Mouse (Mus musculus) liver, embryonic 14.5 days (tissue): ENCODE results near the gene Poc1a. TPM values are rescaled to one million over a fixed set of nuclear protein-coding genes. Genes with fewer than 3 reads are reported as not detected.

Experiments used
- ATAC-seq: fragments of 200-750 bp; cut with Nextera tagmentation; 2 replicates; pipeline ENCODE4 v1.8.0; 2017; ENCODE audit warnings: moderate number of reproducible peaks, mild to moderate bottlenecking, moderate library complexity; ENCODE audit not compliant: insufficient read depth
- DNase-seq, 3 experiments: peaks; one replicate each; pipeline ENCODE4 v3.0.0-alpha.2; 2012 to 2013; ENCODE audit warnings: low read depth in 3 of 3, low spot score in 3 of 3
- H3K27ac ChIP-seq: fragments of 300-500 bp; sonication (generic); 2 replicates; pipeline ENCODE4 v1.5.1; 2014; ENCODE audit warnings: moderate library complexity, mild to moderate bottlenecking, control low read depth, inconsistent platforms
- H3K27me3 ChIP-seq: fragments of 300-500 bp; sonication (generic); 2 replicates; pipeline ENCODE4 v1.6.1; 2014; ENCODE audit warnings: mild to moderate bottlenecking, low read length, moderate library complexity; ENCODE audit not compliant: control insufficient read depth, insufficient read depth
- H3K36me3 ChIP-seq: fragments of 300-500 bp; sonication (generic); replicated peaks from 2 replicates; pipeline ENCODE4 v1.6.1; 2014; ENCODE audit warnings: low read depth; ENCODE audit not compliant: control insufficient read depth, insufficient read depth
- H3K4me1 ChIP-seq, 2 experiments: fragments of 200-500 bp in 1 of 2; fragments of 300-500 bp in 1 of 2; sonication (generic) in 1 of 2; replicated peaks; 2 replicates each; pipeline ENCODE4 v1.6.1; 2012 to 2014; ENCODE audit warnings: antibody characterized with exemption in 1 of 2, inconsistent platforms in 1 of 2, low read length in 1 of 2; ENCODE audit not compliant: control insufficient read depth in 2 of 2, insufficient read depth in 2 of 2
- H3K4me2 ChIP-seq: fragments of 300-500 bp; sonication (generic); 2 replicates; pipeline ENCODE4 v1.6.1; 2014; ENCODE audit warnings: low read depth, mild to moderate bottlenecking, control low read depth, moderate library complexity
- H3K4me3 ChIP-seq, 2 experiments: fragments of 200-500 bp in 1 of 2; fragments of 300-500 bp in 1 of 2; sonication (generic) in 1 of 2; 2 replicates each; pipeline ENCODE4 v1.5.1; 2012 to 2014; ENCODE audit warnings: low read depth in 2 of 2, low read length in 2 of 2, mild to moderate bottlenecking in 2 of 2, control low read depth in 1 of 2, inconsistent platforms in 1 of 2, moderate library complexity in 1 of 2; ENCODE audit not compliant: insufficient read depth in 1 of 2
- H3K9ac ChIP-seq: fragments of 300-500 bp; sonication (generic); replicated peaks from 2 replicates; pipeline ENCODE4 v1.6.1; 2014; ENCODE audit warnings: mild to moderate bottlenecking, control low read depth, moderate library complexity
- H3K9me3 ChIP-seq: fragments of 300-500 bp; sonication (generic); 2 replicates; pipeline ENCODE4 v1.6.1; 2016; ENCODE audit warnings: low read length, mixed read lengths; ENCODE audit not compliant: control insufficient read depth
- CTCF ChIP-seq: IDR thresholded peaks from 2 replicates; pipeline ENCODE4 v1.5.1; 2016; ENCODE audit warnings: antibody characterized with exemption, low read depth, control low read depth
- EP300 ChIP-seq: IDR thresholded peaks from 2 replicates; pipeline ENCODE4 v1.6.1; 2016; ENCODE audit warnings: antibody characterized with exemption, low read depth
- WGBS: fragments of 180-500 bp; shearing (Covaris S2); extraction: QIAGEN DNeasy Blood & Tissue Kit; methylation state at CpG from one replicate; pipeline ENCODE4 v1.1.7; 2014; ENCODE audit not compliant: insufficient replicate concordance; 5-methylcytosine and 5-hydroxymethylcytosine counted together
- polyA plus RNA-seq, 2 experiments: library from polyadenylated mRNA; depleted of rRNA in 1 of 2; stranded (reverse) in 1 of 2; unstranded in 1 of 2; fragments of >200 nt; fragmentation: Nextera tagmentation in 1 of 2; extraction: Ambion mirVana in 1 of 2; gene quantifications; 2 replicates each; pipeline versions ENCODE4 v1.2.1 to v1.2.3; 2012 to 2014

Gene Poc1a
- polyA plus RNA-seq, 2 experiments = 17.8 to 21.4 TPM

GRCm38 (mm10) chr9:106296637-106297174, 15.8 kb downstream of the Poc1a start:
- Histone ChIP-seq H3K4me2 (no peak overlapping the region), H3K9ac (no peak overlapping the region), H3K4me3 (no peak overlapping the region), H3K9me3 (no peaks in the 10 kb centered on the region), H3K4me1 (peaks cover 0 to 2% of the 10 kb centered on the region in 2 experiments; a peak in 1 of 4 replicates), H3K27me3 (no peaks in the 10 kb centered on the region), H3K36me3 (peaks cover 4% of the 10 kb centered on the region), H3K27ac (no peak overlapping the region)
- no peak for DNase-seq
- WGBS = 61% methylated on average over 6 of the region's 6 CpGs
- TF ChIP-seq CTCF = no peak
- TF ChIP-seq EP300 = no peak
- no peak for ATAC-seq

GRCm38 (mm10) chr9:106300176-106300803, 19.4 kb downstream of the Poc1a start:
- H3K9ac ChIP-seq = no peak overlapping the region
- no peaks in the 10 kb centered on the region for H3K27me3 ChIP-seq
- peaks cover 0 to 7% of the 10 kb centered on the region in 2 experiments; a peak in 2 of 4 replicates for H3K4me1 ChIP-seq
- H3K4me2 ChIP-seq = no peak overlapping the region
- DNase-seq (no peak), ATAC-seq (no peak)
- H3K9me3 ChIP-seq = no peaks in the 10 kb centered on the region
- 82% methylated on average over 20 of the region's 20 CpGs for WGBS
- no peak overlapping the region for H3K27ac ChIP-seq
- no peak for TF ChIP-seq EP300
- no peak for TF ChIP-seq CTCF
- H3K36me3 ChIP-seq = peaks cover 4% of the 10 kb centered on the region
- no peak overlapping the region for H3K4me3 ChIP-seq

DNA sequence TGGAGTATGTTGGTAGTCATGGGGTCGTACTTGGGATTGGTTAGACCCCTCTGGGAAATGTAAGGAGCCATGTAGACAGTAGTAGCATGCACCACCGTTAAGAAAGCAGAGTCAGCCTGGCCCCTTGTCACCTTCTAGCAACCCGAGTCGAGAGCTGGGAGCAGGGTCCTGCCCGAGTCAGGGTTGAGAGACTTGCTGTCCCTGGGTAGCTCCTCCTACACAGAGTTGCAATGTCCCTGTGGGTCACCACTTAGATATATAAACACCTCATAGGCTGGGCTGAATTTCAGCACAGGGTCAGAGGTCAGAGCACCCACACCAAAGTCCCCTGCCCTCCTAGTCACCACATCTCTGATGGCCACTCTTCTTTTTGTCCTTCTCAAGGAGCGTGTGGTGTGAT, 20.1 kb downstream of the Poc1a start:
- Histone ChIP-seq H3K27ac (no peak overlapping the region), H3K4me1 (peaks cover 0 to 7% of the 10 kb centered on the region in 2 experiments; a peak in 2 of 4 replicates), H3K4me3 (no peak overlapping the region), H3K27me3 (no peaks in the 10 kb centered on the region), H3K9ac (no peak overlapping the region), H3K9me3 (no peaks in the 10 kb centered on the region), H3K36me3 (peaks cover 4% of the 10 kb centered on the region; the same call in 1 of the 2 replicates), H3K4me2 (no peak overlapping the region)
- ATAC-seq = no peak
- no peak for DNase-seq
- TF ChIP-seq CTCF = no peak
- no peak for TF ChIP-seq EP300
- 65% methylated on average over 6 of the region's 6 CpGs for WGBS

GRCm38 (mm10) chr9:106301446-106302080, 20.7 kb downstream of the Poc1a start:
- Histone ChIP-seq H3K9me3 (no peaks in the 10 kb centered on the region), H3K27me3 (no peaks in the 10 kb centered on the region), H3K4me2 (no peak overlapping the region), H3K36me3 (no peaks in the 10 kb centered on the region; the same call in 1 of the 2 replicates), H3K4me3 (no peak overlapping the region), H3K4me1 (peaks cover 0 to 7% of the 10 kb centered on the region in 2 experiments; a peak in 2 of 4 replicates), H3K27ac (no peak overlapping the region), H3K9ac (no peak overlapping the region)
- WGBS = 67% methylated on average over 11 of the region's 11 CpGs
- ATAC-seq (no peak), DNase-seq (no peak)
- TF ChIP-seq CTCF (no peak), EP300 (no peak)

- H3K36me3 ChIP-seq = no peaks in the 10 kb centered on the region; the same call in 1 of the 2 replicates
- no peak overlapping the region for H3K4me2 ChIP-seq
- ATAC-seq (no peak), DNase-seq (no peak)
- no peak overlapping the region for H3K4me3 ChIP-seq
- no peak overlapping the region for H3K9ac ChIP-seq
- no peak overlapping the region for H3K27ac ChIP-seq
- H3K9me3 ChIP-seq = no peaks in the 10 kb centered on the region
- no peak for TF ChIP-seq EP300
- TF ChIP-seq CTCF = no peak
- peaks cover 0 to 7% of the 10 kb centered on the region in 2 experiments; a peak in 2 of 4 replicates for H3K4me1 ChIP-seq
- WGBS = 75% methylated on average over 16 of the region's 16 CpGs
- no peaks in the 10 kb centered on the region for H3K27me3 ChIP-seq
These were observed 21.7 kb downstream of the Poc1a start for GRCm38 (mm10) chr9:106302446-106303150.
